Mouse (Mus musculus) midbrain, embryonic 14.5 days (tissue): ENCODE measurements around the gene Gm15557. TPM values are rescaled to one million over a fixed set of nuclear protein-coding genes. Genes with fewer than 3 reads are reported as not detected.

Experiments
- ATAC-seq: fragments of 200-750 bp; cut with Nextera tagmentation; 2 replicates; pipeline ENCODE4 v1.8.0; 2017; ENCODE audit warnings: moderate number of reproducible peaks, moderate library complexity; ENCODE audit not compliant: low FRiP score, low TSS enrichment
- DNase-seq: peaks from one replicate; pipeline ENCODE4 v3.0.0-alpha.2; 2015
- H3K27ac ChIP-seq: fragments of 300-500 bp; sonication (generic); replicated peaks from 2 replicates; pipeline ENCODE4 v1.5.1; 2014; ENCODE audit warnings: mild to moderate bottlenecking, low read depth, low read length, moderate library complexity
- H3K27me3 ChIP-seq: fragments of 300-500 bp; sonication (generic); 2 replicates; pipeline ENCODE4 v1.6.1; 2014; ENCODE audit warnings: low read length, control low read depth, mixed read lengths; ENCODE audit not compliant: control insufficient read depth, insufficient read depth
- H3K36me3 ChIP-seq: fragments of 300-500 bp; sonication (generic); 2 replicates; pipeline ENCODE4 v1.6.1; 2014; ENCODE audit warnings: low read length, control low read depth; ENCODE audit not compliant: control insufficient read depth, insufficient read depth
- H3K4me1 ChIP-seq: fragments of 300-500 bp; sonication (generic); 2 replicates; pipeline ENCODE4 v1.6.1; 2014; ENCODE audit warnings: mild to moderate bottlenecking, antibody characterized with exemption, low read length, control low read depth; ENCODE audit not compliant: control insufficient read depth, insufficient read depth
- H3K4me2 ChIP-seq: fragments of 300-500 bp; sonication (generic); 2 replicates; pipeline ENCODE4 v1.6.1; 2014; ENCODE audit warnings: mild to moderate bottlenecking, low read length, moderate library complexity
- H3K4me3 ChIP-seq: fragments of 300-500 bp; sonication (generic); replicated peaks from 2 replicates; pipeline ENCODE4 v1.5.1; 2014; ENCODE audit warnings: low read depth, low read length
- H3K9ac ChIP-seq: fragments of 300-500 bp; sonication (generic); replicated peaks from 2 replicates; pipeline ENCODE4 v1.6.1; 2014; ENCODE audit warnings: mild to moderate bottlenecking, low read length, moderate library complexity
- H3K9me3 ChIP-seq: fragments of 300-500 bp; sonication (generic); 2 replicates; pipeline ENCODE4 v1.6.1; 2016; ENCODE audit warnings: low read length, control low read depth, mixed read lengths; ENCODE audit not compliant: control insufficient read depth
- WGBS: fragments of 180-500 bp; shearing (Covaris S2); extraction: QIAGEN DNeasy Blood & Tissue Kit; methylation state at CpG from one replicate; pipeline ENCODE4 v1.1.7; 2014; 5-methylcytosine and 5-hydroxymethylcytosine counted together
- polyA plus RNA-seq: library from polyadenylated mRNA; unstranded; fragments of >200 nt; fragmentation: Nextera tagmentation; extraction: Ambion mirVana; gene quantifications from 2 replicates; pipeline ENCODE4 v1.2.1, GENCODE M21; 2014

Gene Gm15557
- polyA plus RNA-seq, 1 experiment from 2014 or later: not detected

- ATAC-seq (no peak), DNase-seq (no peak)
- no peaks in the 10 kb centered on the region for H3K9me3 ChIP-seq
- H3K4me2 ChIP-seq: peak overlapping the region; percentile 66
- H3K4me1 ChIP-seq: peaks cover 8% of the 10 kb centered on the region
- no peak overlapping the region for H3K9ac ChIP-seq
- no peak overlapping the region for H3K27ac ChIP-seq
- WGBS: 82% methylated on average over 7 of the region's 7 CpGs
- H3K4me3 ChIP-seq: peak overlapping the region; percentile 50
- no peaks in the 10 kb centered on the region for H3K27me3 ChIP-seq
- H3K36me3 ChIP-seq: no peaks in the 10 kb centered on the region
Observed at GRCm38 (mm10) chr2:155928711-155929345, 11.7 kb upstream of the Gm15557 start.

DNA sequence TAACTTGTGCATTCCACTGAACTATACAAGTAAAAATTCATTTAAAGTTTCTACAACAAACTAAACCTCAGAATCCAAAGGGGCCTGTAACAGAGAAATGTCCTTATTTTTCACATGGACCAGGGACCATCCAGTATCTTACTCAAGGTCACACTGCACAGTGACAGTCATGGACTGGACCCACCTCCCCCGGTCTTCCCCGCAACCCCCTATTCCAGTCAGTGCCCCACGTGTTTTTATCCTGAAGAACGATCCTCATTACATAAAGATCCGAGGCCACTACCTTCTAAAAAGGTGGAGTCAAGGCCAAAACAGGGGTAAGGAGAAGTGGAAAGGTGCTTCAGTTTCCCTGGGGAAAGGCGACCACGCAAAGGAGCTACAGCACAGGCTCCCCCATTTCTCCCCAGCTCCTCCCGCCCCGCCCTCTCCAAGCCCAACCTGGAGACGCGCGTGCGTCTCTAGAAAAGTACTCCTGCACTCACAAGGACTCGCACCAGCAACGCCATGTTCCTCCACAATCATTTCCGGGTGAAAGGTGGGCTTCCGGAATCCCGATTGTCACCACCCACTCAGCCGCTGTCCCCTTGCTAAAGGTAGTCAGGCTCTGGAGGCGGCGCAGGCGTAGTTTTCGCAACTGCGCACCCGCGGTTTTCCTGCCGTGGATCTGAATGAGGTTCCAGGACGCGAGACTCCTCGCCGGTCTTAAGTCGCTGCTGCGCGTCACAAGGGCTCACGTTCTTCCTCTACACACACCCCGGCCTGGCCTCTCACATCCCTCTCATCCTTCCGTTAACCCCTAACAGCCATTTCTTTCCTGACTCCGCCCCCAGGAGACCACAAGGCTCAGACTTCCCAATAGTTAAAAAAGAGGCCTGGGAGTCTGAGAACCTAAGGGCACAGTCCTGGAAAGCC lies 10.7 kb upstream of the Gm15557 start, which contains the start of gene Uqcc1:
Uqcc1 (minus strand) TSS at position 780 of the 912 bp plus-strand sequence.
- Histone ChIP-seq H3K9ac (peak within 1 kb of the TSS; percentile 47), H3K9me3 (no peaks in the 10 kb centered on the region), H3K4me3 (peak within 1 kb of the TSS; percentile 50), H3K27me3 (no peaks in the 10 kb centered on the region), H3K4me2 (peak within 1 kb of the TSS; percentile 66), H3K27ac (peak within 1 kb of the TSS; percentile 81), H3K4me1 (peaks cover 8% of the 10 kb centered on the region), H3K36me3 (no peaks in the 10 kb centered on the region)
- peak; percentile 98 for DNase-seq
- ATAC-seq: peak; percentile 89
- WGBS: under 1% methylated on average over 38 of the region's 38 CpGs

- H3K4me1 ChIP-seq: peaks cover 8% of the 10 kb centered on the region; the same call in 1 of the 2 replicates
- no peak overlapping the region for H3K9ac ChIP-seq
- H3K27ac ChIP-seq: no peak overlapping the region
- no peaks in the 10 kb centered on the region for H3K36me3 ChIP-seq
- H3K4me3 ChIP-seq: no peak overlapping the region
- H3K9me3 ChIP-seq: no peaks in the 10 kb centered on the region
- 84% methylated on average over 7 of the region's 7 CpGs for WGBS
- H3K4me2 ChIP-seq: no peak overlapping the region
- no peak for ATAC-seq
- DNase-seq: no peak
- H3K27me3 ChIP-seq: no peaks in the 10 kb centered on the region
Observed at GRCm38 (mm10) chr2:155939897-155940529, 515 bp upstream of the Gm15557 start.

GRCm38 (mm10) chr2:155941697-155942442 lies 1.3 kb downstream of the Gm15557 start:
- no peak for DNase-seq
- H3K27me3 ChIP-seq: no peaks in the 10 kb centered on the region
- WGBS: 91% methylated on average over 40 of the region's 40 CpGs
- H3K9me3 ChIP-seq: no peaks in the 10 kb centered on the region
- ATAC-seq: no peak
- no peak overlapping the region for H3K9ac ChIP-seq
- no peak overlapping the region for H3K4me3 ChIP-seq
- H3K4me2 ChIP-seq: no peak overlapping the region
- no peaks in the 10 kb centered on the region for H3K36me3 ChIP-seq
- peaks cover 13% of the 10 kb centered on the region; the same call in 1 of the 2 replicates for H3K4me1 ChIP-seq
- H3K27ac ChIP-seq: no peak overlapping the region

DNA sequence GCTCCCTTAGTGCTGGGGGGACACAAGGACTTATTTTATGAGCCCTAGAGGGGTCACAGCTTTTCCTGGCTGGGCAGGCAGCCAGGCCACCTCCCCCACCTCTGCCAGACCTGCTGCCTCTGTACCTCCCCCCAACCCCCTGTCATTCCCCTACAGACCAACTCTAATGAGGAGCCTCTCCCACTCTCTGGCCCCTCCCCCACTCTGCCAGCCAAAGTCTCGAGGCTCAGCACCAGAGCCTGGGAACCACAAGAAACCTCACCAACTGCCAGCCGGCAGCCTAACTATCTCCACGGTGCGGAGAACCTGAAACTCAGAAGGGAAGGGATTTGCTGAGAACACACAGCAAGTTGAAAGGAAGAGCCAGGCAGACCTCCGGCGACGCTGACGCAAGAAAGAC lies 2.9 kb downstream of the Gm15557 start:
- no peaks in the 10 kb centered on the region for H3K27me3 ChIP-seq
- peaks cover 13% of the 10 kb centered on the region; the same call in 1 of the 2 replicates for H3K4me1 ChIP-seq
- ATAC-seq (no peak), DNase-seq (peak; percentile 62)
- no peak overlapping the region for H3K4me3 ChIP-seq
- no peak overlapping the region for H3K27ac ChIP-seq
- peak overlapping the region; percentile 31; the same call in 1 of the 2 replicates for H3K4me2 ChIP-seq
- WGBS: 2% methylated on average over 8 of the region's 8 CpGs
- H3K9me3 ChIP-seq: no peaks in the 10 kb centered on the region
- no peaks in the 10 kb centered on the region for H3K36me3 ChIP-seq
- H3K9ac ChIP-seq: no peak overlapping the region

DNA sequence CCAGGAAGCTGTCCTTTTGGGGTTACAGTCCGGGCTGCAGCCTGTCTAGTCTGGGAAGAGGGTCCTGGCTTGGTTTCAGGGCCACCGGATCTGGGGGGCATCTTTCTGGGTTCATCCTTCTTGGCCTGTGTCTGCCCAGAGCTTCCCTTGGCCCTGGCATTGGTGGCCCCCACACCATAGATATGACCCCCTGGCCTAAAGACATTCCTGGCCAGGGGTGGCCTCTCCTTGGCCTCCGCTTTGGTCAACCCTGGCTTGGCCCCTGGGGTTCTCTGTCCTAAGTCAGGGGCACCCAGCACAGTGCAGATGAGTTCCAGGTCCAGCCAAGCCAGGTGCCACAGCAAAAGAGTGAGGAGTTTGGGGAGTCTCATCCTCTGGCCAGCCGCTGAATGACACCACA lies 4.2 kb downstream of the Gm15557 start:
- H3K4me2 ChIP-seq: no peak overlapping the region
- DNase-seq: no peak
- no peak overlapping the region for H3K27ac ChIP-seq
- peaks cover 13% of the 10 kb centered on the region; the same call in 1 of the 2 replicates for H3K4me1 ChIP-seq
- no peak overlapping the region for H3K4me3 ChIP-seq
- H3K9me3 ChIP-seq: no peaks in the 10 kb centered on the region
- 83% methylated on average over 4 of the region's 4 CpGs for WGBS
- no peak for ATAC-seq
- H3K9ac ChIP-seq: no peak overlapping the region
- no peaks in the 10 kb centered on the region for H3K27me3 ChIP-seq
- H3K36me3 ChIP-seq: no peaks in the 10 kb centered on the region

- H3K4me1 ChIP-seq: peaks cover 13% of the 10 kb centered on the region; the same call in 1 of the 2 replicates
- H3K27ac ChIP-seq: no peak within 1 kb of the TSS
- DNase-seq: peak; percentile 18
- no peak within 1 kb of the TSS; the same call in 1 of the 2 replicates for H3K9ac ChIP-seq
- WGBS: 40% methylated on average over 13 of the region's 13 CpGs
- ATAC-seq: no peak
- no peak within 1 kb of the TSS for H3K4me2 ChIP-seq
- H3K36me3 ChIP-seq: no peaks in the 10 kb centered on the region
- H3K4me3 ChIP-seq: no peak within 1 kb of the TSS
- no peaks in the 10 kb centered on the region for H3K27me3 ChIP-seq
- no peaks in the 10 kb centered on the region for H3K9me3 ChIP-seq
Observed at GRCm38 (mm10) chr2:155945124-155945523, 4.6 kb downstream of the Gm15557 start, which contains the start of gene Gdf5. Gene Gdf5, minus strand, starts transcription at chr2:155945367.

DNA sequence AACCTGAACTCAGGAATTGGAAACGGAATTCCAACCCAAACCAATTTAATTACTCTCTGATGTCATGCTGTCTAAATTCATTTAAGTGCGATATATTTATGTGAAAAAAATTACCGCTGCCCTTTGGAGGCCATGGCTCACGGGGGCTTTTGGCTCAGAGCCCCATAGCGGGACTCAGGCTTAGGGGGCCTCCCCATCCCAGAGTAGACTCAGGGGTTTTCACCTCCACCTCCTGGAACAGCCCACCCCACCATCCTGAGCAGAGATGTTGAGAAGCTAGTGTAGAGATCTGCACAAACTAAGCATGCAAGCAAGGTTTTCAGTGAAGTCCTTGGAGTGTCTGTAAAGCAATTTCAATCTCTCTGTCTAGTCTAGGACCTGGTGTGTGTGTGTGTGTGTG lies 5.1 kb downstream of the Gm15557 start:
- Histone ChIP-seq H3K9ac (no peak overlapping the region), H3K27me3 (no peaks in the 10 kb centered on the region), H3K9me3 (no peaks in the 10 kb centered on the region), H3K4me2 (no peak overlapping the region), H3K27ac (no peak overlapping the region), H3K4me3 (no peak overlapping the region), H3K36me3 (no peaks in the 10 kb centered on the region), H3K4me1 (peaks cover 13% of the 10 kb centered on the region; the same call in 1 of the 2 replicates)
- WGBS: 51% methylated on average over 5 of the region's 5 CpGs
- DNase-seq (no peak), ATAC-seq (no peak)
